Mouse (Mus musculus) left cerebral cortex, postnatal 10 days (tissue): ENCODE results near the gene Crlf1. TPM values are rescaled to one million over a fixed set of nuclear protein-coding genes. Genes with fewer than 3 reads are reported as not detected.

Experiments used
- DNase-seq, 2 experiments: peaks; one replicate each; pipeline ENCODE4 v3.0.0; 2021 to 2022; ENCODE audit warnings: low spot score in 2 of 2, mixed read lengths in 1 of 2; ENCODE audit errors: extremely low spot score in 1 of 2
- intact Hi-C: fragments of 180-260 bp; cut with DNase I; formaldehyde crosslinking; loops from one replicate; pipeline ENCODE4 v1.15.1; 2025
- total RNA-seq, 2 experiments: library from RNA; stranded (reverse); gene quantifications; 2 replicates each; pipeline ENCODE4 v1.2.3; 2021

Gene Crlf1
- total RNA-seq, 2 experiments from 2014 or later, result 7.0 to 9.5 TPM

DNA sequence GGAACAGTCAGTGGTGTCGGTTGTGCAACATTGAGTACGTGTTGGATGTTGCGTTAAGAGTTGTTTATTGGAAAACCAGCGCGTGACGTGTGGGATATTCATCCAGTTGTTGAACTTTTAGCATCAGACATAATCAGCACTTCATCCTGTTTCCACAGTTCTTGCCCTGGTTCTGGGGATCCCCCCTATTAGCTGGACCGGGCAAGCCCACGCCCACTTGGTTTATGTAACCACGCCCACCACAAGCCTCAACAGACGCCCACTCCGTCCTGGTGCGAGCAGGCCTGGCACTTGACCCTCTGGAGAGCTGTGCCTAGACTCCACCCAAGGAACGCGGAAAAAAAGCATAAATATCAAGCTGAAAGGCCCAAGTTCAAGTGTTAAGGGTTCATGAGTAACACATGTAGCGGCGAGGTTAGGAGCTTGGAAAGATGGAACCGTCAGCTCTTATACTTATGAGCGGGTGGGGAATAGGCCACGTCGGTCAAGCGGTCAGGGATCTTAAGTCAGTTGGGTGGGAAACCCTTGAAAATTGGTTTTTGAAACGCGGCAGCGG is 45.1 kb downstream of the Crlf1 start:
- intact Hi-C loops, result no loop called here
- DNase-seq, result peak in 1 of 2 experiments; percentile 79

DNA sequence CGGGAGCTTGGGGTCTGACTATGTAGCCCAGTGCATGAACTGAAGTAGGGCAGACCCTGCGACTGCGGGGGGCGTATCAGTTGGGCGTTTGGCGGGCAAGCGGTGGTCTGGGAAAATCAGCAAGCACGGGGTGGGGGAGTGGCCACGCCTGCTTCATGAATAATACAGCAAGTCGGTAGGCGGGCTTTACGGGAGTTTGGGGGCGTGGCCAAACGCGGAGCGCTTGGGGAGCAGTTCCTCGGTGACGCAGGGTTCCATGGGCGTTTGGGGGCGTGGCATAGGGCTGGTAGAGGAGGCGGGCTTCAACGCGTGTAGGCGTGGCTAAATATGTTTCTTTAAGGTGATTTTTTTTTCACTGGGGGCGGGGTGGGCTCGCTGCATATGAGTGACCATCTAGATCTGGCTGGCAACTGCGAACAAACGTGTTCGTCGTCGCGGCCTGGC is 45.7 kb downstream of the Crlf1 start:
- intact Hi-C loops, result no loop called here
- DNase-seq, result peak; percentile 99 to 100

DNA sequence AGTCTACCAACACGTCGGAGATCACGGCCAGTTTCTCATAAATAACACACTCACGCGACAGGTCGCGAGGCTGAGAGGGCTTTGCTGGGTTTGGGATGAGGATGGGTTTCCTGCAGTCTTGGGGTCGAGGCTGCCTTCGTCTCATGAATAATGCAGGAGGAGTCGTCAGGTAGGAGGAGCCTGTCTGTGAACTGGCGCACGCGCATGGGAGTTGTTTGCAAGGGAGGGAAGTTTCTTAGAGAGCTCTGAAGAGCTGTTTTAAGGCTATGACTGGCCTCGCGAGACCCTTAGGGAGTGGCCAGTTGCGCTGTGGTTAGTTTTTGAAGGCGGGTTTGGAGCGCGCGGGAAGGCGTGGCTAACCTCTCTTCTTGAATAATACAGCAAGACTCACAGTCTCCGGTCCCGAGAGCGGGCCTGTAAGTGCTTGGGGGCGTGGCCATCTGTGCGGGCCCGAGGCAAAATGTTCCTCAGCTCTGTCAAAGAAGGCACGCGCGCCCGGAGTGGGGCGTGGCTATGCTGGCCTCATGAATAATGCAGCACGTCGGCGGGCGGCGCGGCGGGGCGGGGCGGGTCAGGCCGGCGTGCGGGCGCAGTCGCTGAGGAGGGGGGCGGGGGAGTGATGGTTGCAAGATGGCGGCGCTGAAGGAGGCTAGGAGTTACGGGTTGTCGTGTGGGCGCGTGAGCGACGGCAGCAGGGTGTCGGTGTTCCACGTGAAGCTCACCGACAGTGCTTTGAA is 46.3 kb downstream of the Crlf1 start, which contains the start of gene Ell:
Gene Ell, plus strand, starts transcription at position 381 of the 737 bp plus-strand sequence.
- intact Hi-C loops, result no loop called here

DNA sequence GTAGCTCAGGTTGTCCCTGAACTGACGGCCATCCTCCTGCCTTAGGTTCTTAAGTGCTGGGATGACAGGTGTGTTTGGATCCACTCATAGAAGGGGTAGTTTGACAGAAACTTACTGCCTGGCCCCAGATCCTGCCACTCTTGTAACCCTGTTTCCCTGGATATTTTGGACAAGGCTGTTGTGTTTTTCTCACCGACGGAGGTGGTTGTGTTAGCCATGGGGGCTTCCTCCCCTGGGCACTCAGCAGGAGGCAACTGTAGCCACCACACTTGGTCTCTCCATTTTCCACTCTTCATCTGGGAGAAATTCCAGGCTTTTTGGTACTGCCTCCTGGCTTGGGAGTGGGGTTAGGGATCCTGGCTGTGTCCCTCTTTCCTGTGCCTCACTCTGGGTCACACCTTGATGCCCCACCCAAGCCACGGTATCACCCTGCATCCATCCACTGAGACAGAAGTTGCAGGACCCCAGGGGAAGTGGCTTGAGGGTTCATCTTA is 47.1 kb downstream of the Crlf1 start:
- DNase-seq, result no peak
- intact Hi-C loops, result no loop called here

More for the DNA sequence above, 46.3 kb downstream of the Crlf1 start, which contains the start of gene Ell:
- DNase-seq, result peak; percentile 99 to 100

DNA sequence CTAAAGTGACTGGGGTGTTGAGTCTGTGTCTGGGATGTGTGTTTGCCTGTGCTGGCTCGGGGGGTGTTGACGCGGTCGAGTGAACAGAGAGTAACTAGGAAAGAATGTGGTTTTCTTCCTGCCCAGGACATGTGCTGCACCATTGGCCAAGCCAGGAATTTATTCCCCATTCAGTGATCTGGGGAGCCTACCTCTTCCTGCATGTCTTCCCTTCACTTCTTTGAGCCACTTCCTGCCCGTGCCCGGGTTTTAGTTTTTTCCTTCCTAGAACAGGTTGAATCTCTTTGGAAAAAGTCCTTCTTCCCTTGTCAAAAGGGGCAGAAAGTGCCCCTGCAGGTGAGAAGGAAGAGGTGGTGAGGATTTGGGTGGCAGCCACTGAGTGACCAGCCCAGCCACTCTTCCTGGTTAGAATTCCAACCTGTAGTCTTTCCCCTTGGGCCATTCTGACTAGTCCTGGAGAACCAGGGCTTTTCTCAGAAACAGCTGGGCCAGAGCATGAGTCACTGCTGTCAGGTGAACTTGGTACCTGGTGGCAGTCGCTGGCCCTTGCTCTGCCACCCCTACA is 47.6 kb downstream of the Crlf1 start:
- no peak for DNase-seq
- intact Hi-C loops, result no loop called here

DNA sequence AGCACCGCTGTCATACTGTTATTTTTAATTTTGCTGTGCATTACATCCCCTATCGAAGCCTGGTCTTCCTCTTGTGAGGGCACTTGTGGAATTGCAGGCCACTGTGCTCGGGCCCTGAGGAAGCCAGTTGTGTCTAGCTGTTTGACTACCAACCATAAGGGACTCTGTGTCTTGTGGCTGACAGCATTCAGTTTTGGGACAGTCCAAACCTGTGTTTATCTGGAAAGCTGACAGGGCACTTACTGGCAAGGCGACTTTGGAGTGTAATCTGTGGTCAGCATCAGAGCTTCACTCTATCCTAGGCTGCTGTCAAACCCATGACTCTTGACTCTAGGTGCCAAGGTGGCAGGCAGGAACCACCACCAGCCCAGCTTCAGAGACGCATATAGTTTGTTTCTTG is 48.1 kb downstream of the Crlf1 start:
- no peak for DNase-seq
- intact Hi-C loops, result no loop called here

DNA sequence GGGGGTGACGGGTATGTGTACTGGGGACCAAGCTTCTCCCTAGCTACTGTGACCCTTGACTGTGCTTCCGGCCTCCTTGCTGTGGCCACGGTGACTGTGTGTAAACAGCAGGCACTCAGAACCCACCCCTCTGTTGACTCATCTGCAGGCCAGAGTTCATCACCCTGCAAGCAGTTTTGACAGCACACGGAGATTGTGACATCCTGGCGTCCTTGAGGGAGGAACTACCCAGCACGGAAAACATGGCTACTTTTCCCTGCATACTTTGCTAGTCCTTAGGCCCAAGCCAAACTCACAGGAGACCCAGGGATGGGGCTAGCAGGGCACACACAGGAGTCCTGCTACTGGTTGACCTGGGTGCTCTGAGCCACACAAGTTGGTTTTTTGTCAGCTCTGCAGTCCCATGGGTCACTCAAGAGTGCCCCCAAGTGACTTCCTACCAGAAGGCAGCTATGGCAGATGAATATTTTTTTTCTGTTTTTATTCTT is 51.3 kb downstream of the Crlf1 start:
- intact Hi-C loops, result no loop called here

DNA sequence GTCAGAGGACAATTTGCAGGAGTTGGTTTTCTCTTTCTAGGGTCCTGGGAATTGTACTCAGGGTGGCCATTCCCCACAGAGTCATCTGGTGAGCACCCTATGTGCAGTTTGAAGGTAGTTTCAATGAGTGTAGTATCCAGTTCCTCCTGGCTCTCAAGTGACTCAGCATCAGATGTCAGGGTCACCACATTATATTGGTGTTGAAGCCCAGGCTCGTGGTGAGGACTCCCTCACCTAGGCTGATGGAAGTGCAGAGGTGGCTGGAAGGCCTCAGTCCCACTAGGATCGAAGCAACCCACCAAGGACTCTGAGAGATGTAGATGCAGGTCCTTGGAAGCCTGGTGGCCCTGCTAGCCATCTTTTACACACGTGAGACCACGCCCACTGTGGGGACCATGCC is 53.5 kb downstream of the Crlf1 start:
- intact Hi-C loops, result no loop called here
- no peak for DNase-seq

More for the DNA sequence above, 51.3 kb downstream of the Crlf1 start:
- DNase-seq, result no peak

DNA sequence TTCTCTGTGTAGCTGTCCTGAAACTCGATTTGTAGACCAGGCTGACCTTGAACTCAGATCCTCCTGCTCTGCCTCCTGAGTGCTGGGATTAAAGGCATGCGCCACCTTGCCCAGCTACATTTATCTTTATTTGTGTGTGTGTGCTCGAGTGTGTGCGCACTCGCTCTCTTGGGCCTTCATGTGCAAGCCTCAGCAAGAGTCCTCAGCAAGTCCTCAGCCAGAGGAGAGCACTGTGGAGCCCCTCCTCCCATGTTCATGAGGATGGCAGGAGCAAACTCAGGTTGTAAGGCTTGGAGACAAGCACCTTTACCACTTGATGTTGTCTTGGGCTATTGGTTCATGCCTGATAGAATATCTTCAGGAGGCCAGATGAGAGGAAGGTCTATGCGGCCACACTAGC is 54.8 kb downstream of the Crlf1 start:
- intact Hi-C loops, result no loop called here
- no peak for DNase-seq

DNA sequence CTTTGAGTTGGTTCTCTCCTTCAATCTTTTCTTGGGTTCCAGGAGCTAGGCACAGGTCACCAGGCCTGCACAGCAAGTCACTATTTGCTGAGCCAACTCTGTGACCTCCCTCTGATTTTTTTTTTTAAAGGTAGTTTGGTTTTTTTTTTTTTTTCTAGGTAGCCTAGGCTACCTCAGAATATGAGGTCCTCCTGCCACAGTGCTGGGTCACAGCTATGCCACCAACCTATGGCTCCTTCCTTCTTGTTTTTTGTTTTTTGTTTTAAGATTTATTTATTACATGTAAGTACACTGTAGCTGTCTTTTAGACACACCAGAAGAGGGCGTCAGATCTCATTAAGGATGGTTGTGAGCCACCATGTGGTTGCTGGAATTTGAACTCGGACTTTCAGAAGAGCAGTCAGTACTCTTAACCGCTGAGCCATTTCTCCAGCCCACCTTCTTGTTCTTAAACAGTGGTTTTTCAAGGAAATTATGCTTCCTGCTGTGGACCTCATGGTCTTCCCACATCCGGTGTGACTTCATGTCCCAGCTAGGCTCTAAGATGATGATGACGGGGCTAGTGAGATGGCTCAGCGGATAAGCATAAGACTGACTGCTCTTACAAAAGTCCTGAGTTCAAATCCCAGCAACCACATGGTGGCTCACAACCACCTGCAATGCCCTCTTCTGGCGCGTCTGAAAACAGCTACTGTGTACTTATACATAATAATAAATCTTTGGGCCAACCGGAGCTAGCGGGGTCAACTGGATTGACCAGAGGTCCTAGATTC is 56.6 kb downstream of the Crlf1 start:
- intact Hi-C loops, result no loop called here
- no peak for DNase-seq

DNA sequence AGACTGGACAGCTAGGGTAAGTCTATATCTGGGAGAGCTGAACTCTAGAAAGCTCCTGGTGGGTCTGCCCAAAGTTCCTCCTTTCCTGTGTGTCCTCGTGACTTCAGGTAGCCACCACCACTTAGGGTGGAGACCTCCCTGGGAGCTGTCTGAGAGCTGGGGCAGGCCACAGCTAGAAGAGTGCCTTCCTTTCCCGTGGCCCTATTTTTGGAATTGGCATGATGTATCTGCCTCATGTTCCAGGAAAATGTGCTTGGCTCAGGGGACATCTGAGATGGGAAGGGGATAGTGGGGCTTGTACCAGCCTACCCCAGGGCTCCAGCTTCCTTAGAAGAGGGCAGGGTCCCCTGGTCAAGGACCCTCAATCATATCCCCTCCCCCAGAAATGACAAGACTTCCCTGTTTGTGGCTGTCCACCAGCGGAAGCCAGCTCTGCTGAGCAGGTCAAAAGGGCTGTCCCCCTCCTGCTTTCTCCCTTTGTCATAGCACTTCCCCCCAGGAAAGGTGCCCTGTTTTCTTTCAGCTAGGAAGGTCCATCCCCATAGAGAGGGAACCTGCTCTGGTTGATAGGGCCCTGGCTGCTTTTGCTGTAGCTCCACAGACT is 58.7 kb downstream of the Crlf1 start:
- no peak for DNase-seq
- intact Hi-C loops, result no loop called here

DNA sequence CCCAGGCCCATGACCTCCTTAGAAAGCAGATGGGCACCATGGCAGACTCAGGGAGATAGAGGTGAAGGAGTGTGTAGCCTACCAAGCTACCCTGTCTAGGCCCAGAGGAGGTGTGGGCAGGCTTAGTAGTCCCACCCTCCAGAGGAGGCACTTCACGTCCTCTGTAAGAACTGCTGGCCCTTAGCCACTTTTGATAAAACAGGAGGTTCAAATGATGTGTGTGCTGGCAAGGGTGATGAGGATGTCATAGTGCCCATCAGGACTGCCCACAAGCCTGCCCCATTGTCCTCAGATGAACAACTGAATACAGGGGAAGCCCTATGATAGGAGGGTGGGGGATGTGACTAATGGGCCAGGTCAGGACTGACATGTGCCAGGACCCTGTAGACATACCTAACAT is 59.9 kb downstream of the Crlf1 start:
- DNase-seq, result no peak
- intact Hi-C loops, result no loop called here

Other genes with a start within 250 kb of the Crlf1 start
- gene Homer3, start 210.3 kb upstream of the Crlf1 start, total RNA-seq, result 1 to 10 TPM; 7.9 to 9.4 TPM
- gene Ddx49, start 190.7 kb upstream of the Crlf1 start, total RNA-seq, result 10 to 100 TPM; 64.9 to 65.2 TPM
- 100 to 1,000 TPM; 124 to 134 TPM for gene Cope, start 190.6 kb upstream of the Crlf1 start, total RNA-seq
- 10 to 100 TPM; 97.9 to 98.4 TPM for gene Cers1, start 177.4 kb upstream of the Crlf1 start, total RNA-seq
- gene Gdf1, start 163.3 kb upstream of the Crlf1 start, total RNA-seq, result 10 to 100 TPM in 1 of 2 experiments, 1 to 10 TPM in 1; 6.6 to 13.0 TPM
- gene Upf1, start 139.9 kb upstream of the Crlf1 start, total RNA-seq, result 10 to 100 TPM; 46.9 to 48.1 TPM
- under 1 TPM in 1 of 2 experiments, not detected in 1; 0.14 TPM for gene Comp, start 119.6 kb upstream of the Crlf1 start, total RNA-seq
- 100 to 1,000 TPM in 1 of 2 experiments, 10 to 100 TPM in 1; 98.8 to 105 TPM for gene Crtc1, start 53.6 kb upstream of the Crlf1 start, total RNA-seq
- 10 to 100 TPM; 33.1 to 33.8 TPM for gene Klhl26, start 16.2 kb upstream of the Crlf1 start, total RNA-seq
- gene Tmem59l, start 5.8 kb upstream of the Crlf1 start, total RNA-seq, result 100 to 1,000 TPM; 146 to 159 TPM
- gene Rex1bd, start 13.6 kb downstream of the Crlf1 start, total RNA-seq, result 100 to 1,000 TPM in 1 of 2 experiments, 10 to 100 TPM in 1; 95.1 to 106 TPM
- 1,000 to 10,000 TPM in 1 of 2 experiments, 100 to 1,000 TPM in 1; 991 to 1,007 TPM for gene Uba52, start 17.6 kb downstream of the Crlf1 start, total RNA-seq
- 100 to 1,000 TPM; 361 to 375 TPM for gene Fkbp8, start 34.6 kb downstream of the Crlf1 start, total RNA-seq
- 10 to 100 TPM; 37.5 to 41.2 TPM for gene Kxd1, start 34.8 kb downstream of the Crlf1 start, total RNA-seq
- gene Ell, start 46.3 kb downstream of the Crlf1 start, total RNA-seq, result 10 to 100 TPM; 15.1 to 18.5 TPM
- gene Isyna1, start 101.2 kb downstream of the Crlf1 start, total RNA-seq, result 10 to 100 TPM; 46.6 to 53.2 TPM
- 100 to 1,000 TPM; 236 to 250 TPM for gene Ssbp4, start 115.7 kb downstream of the Crlf1 start, total RNA-seq
- 1 to 10 TPM in 1 of 2 experiments, under 1 TPM in 1; 0.94 to 1.1 TPM for gene Lrrc25, start 123.0 kb downstream of the Crlf1 start, total RNA-seq
- gene Gdf15, start 139.3 kb downstream of the Crlf1 start, total RNA-seq, result not detected
- gene Pgpep1, start 167.2 kb downstream of the Crlf1 start, total RNA-seq, result 10 to 100 TPM; 11.5 to 15.9 TPM
- 10 to 100 TPM; 68.2 to 80.4 TPM for gene Lsm4, start 180.1 kb downstream of the Crlf1 start, total RNA-seq
- gene Jund, start 205.8 kb downstream of the Crlf1 start, total RNA-seq, result 100 to 1,000 TPM; 147 to 149 TPM
- gene Iqcn, start 210.3 kb downstream of the Crlf1 start, total RNA-seq, result under 1 TPM in 1 of 2 experiments, not detected in 1; 0.19 TPM
- not detected for gene Gm3336, start 225.4 kb downstream of the Crlf1 start, total RNA-seq
- gene Pde4c, start 230.6 kb downstream of the Crlf1 start, total RNA-seq, result under 1 TPM; 0.49 to 0.61 TPM